Comparison of ENCODE assay signal across 10 mouse cellular contexts in genomic region chr7:144081448-144081847, GRCm38 (mm10).
DNase-seq lines count a peak whose midpoint lies in the region; ATAC-seq lines count a peak whose summit lies in the region.
"Had no signal": no experiment of that assay in that cellular context is flagged by ENCODE, and none has a peak within 500 bp of the region (broad histone marks: within the 10 kb centered on the region; RNA-seq: fewer than 3 reads in every experiment).

No protein-coding gene starts in this region.

- ATAC-seq in forebrain, embryonic 14.5 days, result peak; percentile 34; the same call in 1 of the 2 replicates
- 0 out of 2 replicates have a peak, but pooled peaks have one; percentile 55 for ATAC-seq in embryonic facial prominence, embryonic 14.5 days (ENCODE audit: low read depth)
- peak; percentile 15 for ATAC-seq in stomach, embryonic 16.5 days (ENCODE audit: insufficient read depth, low FRiP score)

- H3K36me3 ChIP-seq in forebrain, embryonic 14.5 days (ENCODE audit: control insufficient read depth, insufficient read depth, low read length), result no peaks in the 10 kb centered on the region
- no peaks in the 10 kb centered on the region for H3K36me3 ChIP-seq in forebrain, embryonic 10.5 days (replicated peaks)
- H3K36me3 ChIP-seq in embryonic facial prominence, embryonic 14.5 days (ENCODE audit: control insufficient read depth, insufficient read depth, low read length), result no peaks in the 10 kb centered on the region
- no peaks in the 10 kb centered on the region for H3K36me3 ChIP-seq in stomach, embryonic 16.5 days (ENCODE audit: control insufficient read depth, insufficient read depth, low read length)
- H3K36me3 ChIP-seq: heart, embryonic 15.5 days; neural tube, embryonic 12.5 days had no signal

- DNase-seq in forebrain, embryonic 14.5 days (ENCODE audit: low spot score), result peak; percentile 42
- no peak for DNase-seq in forebrain, embryonic 10.5 days (ENCODE audit: extremely low spot score, low spot score)
- DNase-seq in CD4-positive helper T cell, adult 2 months (ENCODE audit: low read depth, low spot score), result peak; percentile 6
- DNase-seq in embryonic facial prominence, embryonic 14.5 days (ENCODE audit: low spot score), result peak; percentile 14
- DNase-seq in kidney, postnatal 25 days, result peak; percentile 48 to 56
- peak; percentile 36 to 45 for DNase-seq in lung, postnatal 4 days
- no peak for DNase-seq in spleen, postnatal 4 days (ENCODE audit: low spot score in 2 of 2)

- no peaks in the 10 kb centered on the region for H3K9me3 ChIP-seq in forebrain, embryonic 14.5 days (replicated peaks; ENCODE audit: control insufficient read depth, low read length)
- 0 out of 2 replicates have a peak, but pooled peaks cover 4% of the 10 kb centered on the region for H3K9me3 ChIP-seq in forebrain, embryonic 10.5 days
- H3K9me3 ChIP-seq in embryonic facial prominence, embryonic 14.5 days (ENCODE audit: control insufficient read depth, low read length), result no peaks in the 10 kb centered on the region
- H3K9me3 ChIP-seq in stomach, embryonic 16.5 days (replicated peaks; ENCODE audit: control insufficient read depth, low read length), result no peaks in the 10 kb centered on the region
- H3K9me3 ChIP-seq: heart, embryonic 15.5 days had no signal

- H3K9ac ChIP-seq in forebrain, embryonic 14.5 days (ENCODE audit: low read length), result no peak overlapping the region
- no peak overlapping the region for H3K9ac ChIP-seq in embryonic facial prominence, embryonic 14.5 days (ENCODE audit: low read depth, low read length)
- no peak overlapping the region for H3K9ac ChIP-seq in stomach, embryonic 16.5 days (ENCODE audit: low read length)
- H3K9ac ChIP-seq: heart, embryonic 15.5 days; neural tube, embryonic 12.5 days had no signal

- no peak overlapping the region for H3K4me2 ChIP-seq in forebrain, embryonic 14.5 days (ENCODE audit: low read length)
- H3K4me2 ChIP-seq in embryonic facial prominence, embryonic 14.5 days (ENCODE audit: low read depth, low read length), result no peak overlapping the region
- no peak overlapping the region for H3K4me2 ChIP-seq in stomach, embryonic 16.5 days (ENCODE audit: low read depth, low read length)
- H3K4me2 ChIP-seq: heart, embryonic 15.5 days; neural tube, embryonic 12.5 days had no signal

- 88% methylated on average over 1 of the region's 1 CpGs for WGBS in forebrain, embryonic 14.5 days
- WGBS in forebrain, embryonic 10.5 days, result 77% methylated on average over 1 of the region's 1 CpGs
- WGBS in embryonic facial prominence, embryonic 14.5 days, result 100% methylated on average over 1 of the region's 1 CpGs
- 92% methylated on average over 1 of the region's 1 CpGs for WGBS in stomach, embryonic 16.5 days

- no peak overlapping the region for H3K4me3 ChIP-seq in forebrain, embryonic 14.5 days (ENCODE audit: low read depth, low read length)
- H3K4me3 ChIP-seq in forebrain, embryonic 10.5 days, result no peak overlapping the region
- H3K4me3 ChIP-seq in embryonic facial prominence, embryonic 14.5 days (ENCODE audit: low read depth, low read length), result no peak overlapping the region
- no peak overlapping the region for H3K4me3 ChIP-seq in stomach, embryonic 16.5 days (replicated peaks; ENCODE audit: low read length)
- H3K4me3 ChIP-seq: heart, embryonic 15.5 days; neural tube, embryonic 12.5 days had no signal

- H3K27me3 ChIP-seq in forebrain, embryonic 14.5 days (replicated peaks; ENCODE audit: control insufficient read depth, insufficient read depth, low read length), result no peaks in the 10 kb centered on the region
- H3K27me3 ChIP-seq in forebrain, embryonic 10.5 days (ENCODE audit: poor library complexity, severe bottlenecking), result no peaks in the 10 kb centered on the region
- no peaks in the 10 kb centered on the region for H3K27me3 ChIP-seq in embryonic facial prominence, embryonic 14.5 days (replicated peaks; ENCODE audit: control insufficient read depth, insufficient read depth, low read length)
- no peaks in the 10 kb centered on the region for H3K27me3 ChIP-seq in stomach, embryonic 16.5 days (ENCODE audit: control insufficient read depth, insufficient read depth, low read length)
- H3K27me3 ChIP-seq: heart, embryonic 15.5 days; neural tube, embryonic 12.5 days had no signal

- no peaks in the 10 kb centered on the region for H3K4me1 ChIP-seq in forebrain, embryonic 14.5 days (ENCODE audit: control insufficient read depth, insufficient read depth, low read length)
- no peaks in the 10 kb centered on the region for H3K4me1 ChIP-seq in forebrain, embryonic 10.5 days
- H3K4me1 ChIP-seq in embryonic facial prominence, embryonic 14.5 days (ENCODE audit: control insufficient read depth, insufficient read depth, low read length), result no peaks in the 10 kb centered on the region
- H3K4me1 ChIP-seq in stomach, embryonic 16.5 days (ENCODE audit: control insufficient read depth, insufficient read depth, low read length), result no peaks in the 10 kb centered on the region
- H3K4me1 ChIP-seq: heart, embryonic 15.5 days; neural tube, embryonic 12.5 days had no signal

- no peak overlapping the region for H3K27ac ChIP-seq in forebrain, embryonic 14.5 days (ENCODE audit: low read depth, low read length)
- no peak overlapping the region for H3K27ac ChIP-seq in forebrain, embryonic 10.5 days
- H3K27ac ChIP-seq in embryonic facial prominence, embryonic 14.5 days (replicated peaks; ENCODE audit: low read depth, low read length), result no peak overlapping the region
- no peak overlapping the region for H3K27ac ChIP-seq in stomach, embryonic 16.5 days (ENCODE audit: low read length)
- H3K27ac ChIP-seq: heart, embryonic 15.5 days; neural tube, embryonic 12.5 days had no signal

Comparison
In these comparisons a context has a peak if more than half of its experiments do, and no peak if none do; other contexts are left out.
1. DNase-seq: peak in forebrain, embryonic 14.5 days (single experiment), CD4-positive helper T cell, adult 2 months (single experiment), embryonic facial prominence, embryonic 14.5 days (single experiment), kidney, postnatal 25 days (2 of 2) and lung, postnatal 4 days (2 of 2); none in forebrain, embryonic 10.5 days (single experiment) and spleen, postnatal 4 days (0 of 2).
2. Peak in every context shown above with its lines, with median percentiles within 50 percentile points of each other: ATAC-seq.